Comparison of ENCODE assay signal across 8 mouse cellular contexts in the genomic region with DNA sequence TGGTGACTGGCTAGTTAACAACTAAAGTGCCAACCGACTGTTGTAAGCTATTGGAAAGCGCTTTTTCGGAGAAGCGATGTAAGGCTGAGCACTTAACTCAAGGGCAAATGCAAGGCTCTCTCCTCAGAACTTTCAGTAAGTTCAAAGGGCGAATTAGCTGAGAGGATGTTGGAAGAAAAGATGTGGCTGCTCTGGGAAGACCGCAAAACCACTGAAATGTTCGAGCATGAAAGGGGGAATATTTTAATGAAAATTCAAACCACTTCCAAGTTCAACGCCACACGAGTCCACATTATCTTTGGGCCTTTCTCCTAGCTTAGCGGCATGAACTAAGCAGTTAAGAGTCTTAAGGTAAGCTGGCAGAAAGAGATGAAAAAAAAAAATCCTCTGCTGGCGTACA. TPM values are rescaled to one million over a fixed set of nuclear protein-coding genes. Genes with fewer than 3 reads are reported as not detected.
DNase-seq lines count a peak whose midpoint lies in the region; ATAC-seq and TF ChIP-seq lines count a peak whose summit lies in the region.

No protein-coding gene starts in this region.

- H3K9ac ChIP-seq in heart, embryonic 15.5 days: peak overlapping the region; percentile 88
- H3K9ac ChIP-seq in ES-E14 (ENCODE audit: insufficient read depth, low read depth, low read length, poor library complexity, severe bottlenecking): peak overlapping the region; percentile 93; the same call in 1 of the 2 replicates
- peak overlapping the region; percentile 97 for H3K9ac ChIP-seq in forebrain, embryonic 16.5 days (replicated peaks; ENCODE audit: low read depth, low read length)
- H3K9ac ChIP-seq in midbrain, embryonic 11.5 days (ENCODE audit: low read length): peak overlapping the region; percentile 95

- peak overlapping the region; percentile 85 for H3K4me2 ChIP-seq in heart, embryonic 15.5 days
- peak overlapping the region; percentile 73 for H3K4me2 ChIP-seq in forebrain, embryonic 16.5 days (ENCODE audit: low read length)
- H3K4me2 ChIP-seq in midbrain, embryonic 11.5 days: peak overlapping the region; percentile 71

- no peak for ATAC-seq in heart, embryonic 15.5 days (replicated peaks; ENCODE audit: insufficient number of reproducible peaks, insufficient read depth, low FRiP score, low read depth)
- no peak for ATAC-seq in forebrain, embryonic 16.5 days
- no peak for ATAC-seq in midbrain, embryonic 11.5 days (ENCODE audit: low FRiP score)
- ATAC-seq in granulocyte monocyte progenitor cell, adult 5-6 weeks (replicated peaks; ENCODE audit: poor library complexity, severe bottlenecking): no peak

- intact Hi-C loops in heart, postnatal 25 days (cut with DNase I): loop anchor here (5.0 to 10.0 kb wide), 2 partner anchors 34 to 599 kb away; no protein-coding TSS in a partner anchor

- in situ Hi-C loops in ES-E14 (cut with MboI; ENCODE audit: low sequenced_read_pairs in 2 of 2, unreplicated experiment in 2 of 2): no loop called here

- WGBS in heart, embryonic 15.5 days: 8% methylated on average over 11 of the region's 11 CpGs
- WGBS in forebrain, embryonic 16.5 days: 6% methylated on average over 11 of the region's 11 CpGs
- 11% methylated on average over 11 of the region's 11 CpGs for WGBS in midbrain, embryonic 11.5 days

- no peaks in the 10 kb centered on the region for H3K27me3 ChIP-seq in heart, embryonic 15.5 days
- H3K27me3 ChIP-seq in forebrain, embryonic 16.5 days (replicated peaks; ENCODE audit: control insufficient read depth, insufficient read depth, low read length): no peaks in the 10 kb centered on the region
- H3K27me3 ChIP-seq in midbrain, embryonic 11.5 days (ENCODE audit: control insufficient read depth, insufficient read depth, low read length): no peaks in the 10 kb centered on the region

- H3K4me1 ChIP-seq in heart, embryonic 15.5 days (replicated peaks): peaks cover 20% of the 10 kb centered on the region
- H3K4me1 ChIP-seq in ES-E14 (ENCODE audit: control insufficient read depth in 2 of 2, insufficient read depth in 2 of 2, low read length in 2 of 2, poor library complexity in 1 of 2): peaks cover 2 to 5% of the 10 kb centered on the region in 2 experiments; a peak in 2 of 4 replicates
- H3K4me1 ChIP-seq in forebrain, embryonic 16.5 days (replicated peaks; ENCODE audit: control insufficient read depth, insufficient read depth, low read length): peaks cover 24% of the 10 kb centered on the region
- peaks cover 17% of the 10 kb centered on the region for H3K4me1 ChIP-seq in midbrain, embryonic 11.5 days (ENCODE audit: control insufficient read depth, insufficient read depth, low read length)

- peak overlapping the region; percentile 100; the same call in 1 of the 2 replicates for H3K27ac ChIP-seq in heart, embryonic 15.5 days
- no peak overlapping the region for H3K27ac ChIP-seq in ES-E14 (ENCODE audit: insufficient read depth, low read depth, low read length, poor library complexity, severe bottlenecking)
- H3K27ac ChIP-seq in forebrain, embryonic 16.5 days (ENCODE audit: low read length): peak overlapping the region; percentile 100
- peak overlapping the region; percentile 99 for H3K27ac ChIP-seq in midbrain, embryonic 11.5 days (ENCODE audit: low read depth, low read length)

- no peaks in the 10 kb centered on the region for H3K9me3 ChIP-seq in heart, embryonic 15.5 days (replicated peaks)
- no peaks in the 10 kb centered on the region for H3K9me3 ChIP-seq in ES-E14 (ENCODE audit: control insufficient read depth, insufficient read depth, low read depth, low read length)
- H3K9me3 ChIP-seq in forebrain, embryonic 16.5 days (ENCODE audit: control insufficient read depth, low read length): no peaks in the 10 kb centered on the region
- H3K9me3 ChIP-seq in midbrain, embryonic 11.5 days (ENCODE audit: control insufficient read depth, low read length): no peaks in the 10 kb centered on the region

- peaks cover 5% of the 10 kb centered on the region; the same call in 1 of the 2 replicates for H3K36me3 ChIP-seq in heart, embryonic 15.5 days
- H3K36me3 ChIP-seq in ES-E14 (ENCODE audit: control insufficient read depth, insufficient read depth, low read length, poor library complexity, severe bottlenecking): no peaks in the 10 kb centered on the region
- no peaks in the 10 kb centered on the region for H3K36me3 ChIP-seq in forebrain, embryonic 16.5 days (ENCODE audit: control insufficient read depth, insufficient read depth)
- no peaks in the 10 kb centered on the region for H3K36me3 ChIP-seq in midbrain, embryonic 11.5 days (ENCODE audit: control insufficient read depth, insufficient read depth, low read length)

- peak overlapping the region; percentile 73 for H3K4me3 ChIP-seq in heart, embryonic 15.5 days
- H3K4me3 ChIP-seq in ES-E14 (ENCODE audit: insufficient read depth in 1 of 2, low read depth in 1 of 2, low read length in 2 of 2, poor library complexity in 1 of 2, severe bottlenecking in 1 of 2): peak overlapping the region; percentile 89 to 91
- peak overlapping the region; percentile 92 for H3K4me3 ChIP-seq in forebrain, embryonic 16.5 days (replicated peaks; ENCODE audit: low read length)
- peak overlapping the region; percentile 82 for H3K4me3 ChIP-seq in midbrain, embryonic 11.5 days (ENCODE audit: low read depth, low read length)

- no peak for DNase-seq in heart, postnatal 25 days (ENCODE audit: low spot score)
- no peak for DNase-seq in ES-E14 (ENCODE audit: low read depth, low spot score)
- peak; percentile 84 for DNase-seq in midbrain, embryonic 11.5 days (ENCODE audit: low spot score, missing footprints)
- no peak for DNase-seq in frontal cortex, adult 2 months (ENCODE audit: extremely low spot score in 1 of 2, low spot score in 1 of 2)
- no peak for DNase-seq in adrenal gland, adult 2 months

TF ChIP-seq in ES-E14, 5 proteins besides CTCF, POLR2A, EP300 and RAD21:
- TF ChIP-seq CHD2 (IDR thresholded peaks at IDR 0.05; ENCODE audit: low read depth, low read length): no peak

RNA-seq across cellular contexts. Expression of a gene that starts 0.8 kb away (rescaled TPM):
- 27.9 and 29.2 TPM in 2 replicates for polyA plus RNA-seq in heart, embryonic 15.5 days (2015; fragmentation: Nextera tagmentation; extraction: Ambion mirVana)
- 10 to 100 TPM; 31.1 to 35.6 TPM for total RNA-seq in heart, postnatal 25 days (2021)
- 37.9 and 52.6 TPM in 2 replicates for total RNA-seq in ES-E14 (2012; rRNA removed)
- 34.0 and 38.7 TPM in 2 replicates for polyA plus RNA-seq in forebrain, embryonic 16.5 days (2015; fragmentation: Nextera tagmentation; extraction: Ambion mirVana)
- 31.8 and 37.7 TPM in 2 replicates for polyA plus RNA-seq in midbrain, embryonic 11.5 days (2014; fragmentation: Nextera tagmentation; extraction: Ambion mirVana)
- polyA plus RNA-seq in frontal cortex, adult 2 months (2012; rRNA removed): 30.1 and 36.0 TPM in 2 replicates
- total RNA-seq in granulocyte monocyte progenitor cell, adult 5-6 weeks (2014; fragmentation: Nextera tagmentation): 50.9 and 69.9 TPM in 2 replicates
- 60.5 and 63.6 TPM in 2 replicates for total RNA-seq in granulocyte monocyte progenitor cell, adult 5-6 weeks (2017)
- 10 to 100 TPM; 50.3 to 62.0 TPM for total RNA-seq in adrenal gland, adult 2 months (2021)
- 5.7 and 7.3 TPM in 2 replicates for polyA plus RNA-seq in adrenal gland, adult 2 months (2012; rRNA removed)

RNA-seq across cellular contexts. Expression of a gene that starts 1.0 kb away (rescaled TPM):
- 1.2 and 2.2 TPM in 2 replicates for polyA plus RNA-seq in heart, embryonic 15.5 days (2015; fragmentation: Nextera tagmentation; extraction: Ambion mirVana)
- 1 to 10 TPM in 1 of 2 experiments, under 1 TPM in 1; 0.64 to 1.6 TPM for total RNA-seq in heart, postnatal 25 days (2021)
- total RNA-seq in ES-E14 (2012; rRNA removed): 0.74 and 0.76 TPM in 2 replicates
- polyA plus RNA-seq in forebrain, embryonic 16.5 days (2015; fragmentation: Nextera tagmentation; extraction: Ambion mirVana): 3.8 and 4.6 TPM in 2 replicates
- polyA plus RNA-seq in midbrain, embryonic 11.5 days (2014; fragmentation: Nextera tagmentation; extraction: Ambion mirVana): 5.5 and 6.8 TPM in 2 replicates
- 6.0 and 7.0 TPM in 2 replicates for polyA plus RNA-seq in frontal cortex, adult 2 months (2012; rRNA removed)
- 1.7 and 8.1 TPM in 2 replicates for total RNA-seq in granulocyte monocyte progenitor cell, adult 5-6 weeks (2014; fragmentation: Nextera tagmentation)
- 1.2 and 1.7 TPM in 2 replicates for total RNA-seq in granulocyte monocyte progenitor cell, adult 5-6 weeks (2017)
- total RNA-seq in adrenal gland, adult 2 months (2021): 1 to 10 TPM; 5.7 TPM
- 0.86 and 1.1 TPM in 2 replicates for polyA plus RNA-seq in adrenal gland, adult 2 months (2012; rRNA removed)
